Mouse (Mus musculus) kidney, postnatal 14 days (tissue): Measurements from ENCODE around the gene Ggact.
A peak's percentile ranks its signal among the peaks of the same experiment; 100 is the strongest.

Experiments
- DNase-seq: peaks from one replicate; pipeline ENCODE4 v3.0.0; 2022; ENCODE audit warnings: mixed read lengths

Gene Ggact

DNA sequence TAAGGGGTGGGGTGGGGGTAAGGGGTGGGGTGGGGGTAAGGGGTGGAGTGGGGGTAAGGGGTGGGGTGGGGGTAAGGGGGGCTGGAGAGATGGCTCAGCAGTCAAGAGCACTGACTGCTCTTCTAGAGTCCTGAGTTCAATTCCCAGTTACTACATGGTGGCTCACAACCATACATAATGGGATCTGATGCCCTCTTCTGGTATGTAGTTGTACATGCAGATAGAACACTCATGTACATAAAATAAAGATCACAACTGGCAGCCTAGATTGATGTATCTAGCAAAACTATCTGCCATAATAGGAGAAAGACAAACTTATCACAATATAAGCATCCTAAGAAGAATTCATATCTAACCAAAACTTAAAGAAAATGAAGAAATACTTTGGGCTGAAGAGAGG, 15.0 kb downstream of the Ggact start:
- DNase-seq, result no peak

GRCm38 (mm10) chr14:122896106-122896505, 17.5 kb downstream of the Ggact start:
- DNase-seq, result no peak

- DNase-seq, result no peak
These were observed 22.0 kb downstream of the Ggact start for GRCm38 (mm10) chr14:122891470-122891968.

- DNase-seq, result no peak
These were observed 25.1 kb downstream of the Ggact start for GRCm38 (mm10) chr14:122888480-122888872.

- DNase-seq, result no peak
These were observed 25.7 kb downstream of the Ggact start for GRCm38 (mm10) chr14:122887702-122888479.

GRCm38 (mm10) chr14:122887278-122887677, 26.3 kb downstream of the Ggact start:
- no peak for DNase-seq

GRCm38 (mm10) chr14:122885893-122886292, 27.7 kb downstream of the Ggact start:
- no peak for DNase-seq

- DNase-seq, result no peak
These were observed 29.6 kb downstream of the Ggact start for GRCm38 (mm10) chr14:122883821-122884584.

- no peak for DNase-seq
These were observed 30.1 kb downstream of the Ggact start for GRCm38 (mm10) chr14:122883410-122883806.

DNA sequence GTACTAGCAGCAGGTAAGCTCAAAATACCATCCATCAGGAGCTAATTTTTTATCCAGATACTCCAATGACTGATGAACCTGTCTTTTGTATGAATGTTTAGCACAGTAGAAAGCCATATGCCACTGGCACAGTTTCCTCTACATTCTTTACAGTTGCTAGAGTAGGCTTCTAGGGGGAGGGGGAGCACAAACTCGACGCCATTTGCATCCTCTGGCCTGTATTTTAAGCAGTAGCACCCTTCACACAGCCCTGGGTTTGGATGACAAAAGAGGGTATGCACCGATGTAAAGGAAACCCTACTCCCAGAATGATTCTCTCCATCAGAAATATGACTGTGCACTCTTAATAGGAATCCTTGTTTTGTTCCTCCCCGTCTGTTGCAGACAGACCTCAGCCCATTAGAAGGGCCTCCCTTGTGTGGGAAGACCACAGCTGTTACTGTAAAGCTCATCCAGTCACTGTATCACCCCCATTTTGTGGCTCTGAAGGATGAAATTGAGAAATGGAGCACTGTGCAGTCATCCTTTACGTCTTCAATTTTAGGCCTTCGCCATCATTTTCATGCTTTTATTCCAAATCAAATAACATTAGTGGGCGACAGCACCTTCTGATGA, 30.7 kb downstream of the Ggact start:
- no peak for DNase-seq

DNA sequence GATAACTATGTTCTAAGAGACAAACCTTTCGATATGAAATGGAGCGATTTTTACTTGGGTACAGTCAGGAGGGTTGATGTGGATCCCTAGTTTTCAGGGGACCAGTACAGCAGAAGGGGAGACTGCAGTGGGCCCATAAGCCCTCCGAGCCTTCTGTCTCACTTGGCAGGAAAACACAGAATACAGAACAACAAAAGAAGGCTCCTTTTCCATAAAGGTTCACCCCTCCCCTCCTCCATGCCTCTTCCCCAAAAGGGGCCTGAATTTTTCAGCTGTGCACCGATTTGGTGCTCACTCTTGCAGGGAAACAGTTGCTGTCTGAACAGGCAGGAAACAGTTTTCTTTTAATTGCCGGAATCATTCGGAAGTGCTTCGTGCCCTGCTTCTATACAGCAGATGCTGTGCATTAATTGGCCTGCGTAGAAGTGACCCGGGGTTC, 31.3 kb downstream of the Ggact start:
- DNase-seq, result no peak

DNA sequence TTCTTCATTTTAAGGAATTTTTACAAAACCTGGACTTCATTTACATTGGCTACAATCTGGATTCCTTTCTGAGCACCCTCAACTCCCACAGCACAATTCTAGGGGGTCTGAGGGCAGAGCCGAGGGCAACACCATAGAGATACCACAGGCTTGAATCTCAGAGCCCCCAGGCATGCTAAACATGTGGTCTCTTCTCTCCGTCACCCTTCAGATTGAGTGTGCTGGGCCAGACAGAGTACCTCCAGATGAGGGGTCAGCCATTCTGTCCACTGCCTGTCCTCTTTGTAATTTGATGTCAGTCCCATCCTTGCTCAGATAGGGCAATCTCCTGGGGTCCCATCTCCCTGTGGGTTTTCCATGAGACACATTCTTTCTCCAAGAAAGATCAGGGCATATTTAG, 31.9 kb downstream of the Ggact start:
- DNase-seq, result no peak

GRCm38 (mm10) chr14:122880291-122880690, 33.3 kb downstream of the Ggact start:
- DNase-seq, result no peak

DNA sequence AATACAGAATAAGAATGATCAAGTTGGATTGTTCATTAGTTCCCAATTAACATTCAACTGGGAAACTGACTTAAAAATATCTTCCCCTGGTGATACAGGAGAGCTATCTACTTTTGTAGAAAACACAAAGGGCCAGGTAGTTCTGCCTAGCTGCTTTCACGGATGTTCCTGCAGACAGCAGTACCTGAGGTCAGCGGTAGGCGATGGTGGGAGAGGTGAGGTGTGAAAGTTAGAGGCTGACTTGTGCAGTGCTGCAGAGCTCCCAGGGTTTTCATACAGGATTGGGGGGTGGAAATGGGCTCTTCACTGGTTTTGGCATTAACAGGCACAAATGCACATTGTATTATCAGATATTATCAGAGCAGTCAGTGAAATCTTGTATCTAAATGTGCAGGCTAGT, 35.8 kb downstream of the Ggact start:
- DNase-seq, result no peak

- no peak for DNase-seq
These were observed 36.8 kb downstream of the Ggact start for GRCm38 (mm10) chr14:122876723-122877122.

DNA sequence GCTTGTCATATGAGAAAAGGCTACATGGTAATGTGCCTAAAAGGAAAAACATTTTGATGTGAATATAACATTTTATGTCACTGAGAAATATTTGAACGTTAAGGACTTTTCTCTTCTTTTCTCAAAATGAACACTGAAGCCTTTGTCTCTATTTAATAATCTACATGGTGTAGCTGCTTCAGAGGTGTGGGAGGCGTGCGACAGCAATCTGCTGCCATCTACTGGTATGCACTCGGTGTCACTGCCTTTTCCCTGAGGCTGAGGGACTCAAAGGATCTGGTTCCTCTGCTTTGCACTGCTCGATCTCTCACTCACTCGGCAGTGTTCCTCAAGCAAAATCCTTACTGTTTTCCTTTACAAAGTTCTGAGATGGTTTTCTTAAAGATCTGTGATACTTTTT, 37.4 kb downstream of the Ggact start:
- DNase-seq, result peak; percentile 84

DNA sequence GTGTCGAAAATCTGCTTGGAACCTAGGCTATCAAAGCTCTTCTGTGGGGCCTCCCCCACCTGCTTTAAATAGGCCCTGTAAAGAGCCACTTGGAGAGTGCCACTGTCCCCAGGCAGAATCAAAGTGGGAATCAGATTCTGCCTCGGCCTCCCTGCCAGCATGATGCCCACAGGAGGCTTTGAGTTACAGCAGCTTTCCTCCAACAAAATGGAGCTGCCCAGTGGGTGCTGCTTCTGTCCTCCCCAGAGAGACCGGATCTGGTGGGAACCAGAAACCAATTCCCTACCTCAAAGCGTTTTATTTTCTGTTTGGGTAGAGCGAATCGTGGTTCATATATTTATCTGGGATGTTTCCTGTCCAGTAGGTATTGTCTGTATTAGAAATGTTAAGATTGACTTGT, 37.9 kb downstream of the Ggact start:
- DNase-seq, result no peak

- no peak for DNase-seq
These were observed 38.5 kb downstream of the Ggact start for GRCm38 (mm10) chr14:122875056-122875455.

- no peak for DNase-seq
These were observed 40.9 kb downstream of the Ggact start for GRCm38 (mm10) chr14:122872612-122873011.

- DNase-seq, result no peak
These were observed 41.5 kb downstream of the Ggact start for GRCm38 (mm10) chr14:122871841-122872580.

- DNase-seq, result no peak
These were observed 43.7 kb downstream of the Ggact start for GRCm38 (mm10) chr14:122869831-122870230.

- DNase-seq, result peak; percentile 15
These were observed 45.8 kb downstream of the Ggact start for GRCm38 (mm10) chr14:122867531-122868285.
